Mouse (Mus musculus): ENCODE data around the gene Tcp11l1.

The Tcp11l1 gene

GRCm38 (mm10) chr2:104710670-104711370 is 1.1 kb downstream of the Tcp11l1 start:
- no peak for DNase-seq

- DNase-seq: no peak
Measured at GRCm38 (mm10) chr2:104709786-104710337, 2.1 kb downstream of the Tcp11l1 start.

GRCm38 (mm10) chr2:104704355-104704754 is 7.6 kb downstream of the Tcp11l1 start:
- DNase-seq: no peak

GRCm38 (mm10) chr2:104703158-104703557 is 8.8 kb downstream of the Tcp11l1 start:
- no peak for DNase-seq

- no peak for DNase-seq
Measured at GRCm38 (mm10) chr2:104699659-104700058, 12.3 kb downstream of the Tcp11l1 start.

GRCm38 (mm10) chr2:104692551-104692950 is 19.4 kb downstream of the Tcp11l1 start:
- no peak for DNase-seq

GRCm38 (mm10) chr2:104690720-104691119 is 21.2 kb downstream of the Tcp11l1 start:
- DNase-seq: no peak

GRCm38 (mm10) chr2:104688724-104689123 is 23.2 kb downstream of the Tcp11l1 start:
- DNase-seq: peak; percentile 65

- DNase-seq: no peak
Measured at GRCm38 (mm10) chr2:104688321-104688720, 23.6 kb downstream of the Tcp11l1 start.

GRCm38 (mm10) chr2:104687261-104687660 is 24.7 kb downstream of the Tcp11l1 start:
- no peak for DNase-seq

- peak; percentile 74 for DNase-seq
Measured at GRCm38 (mm10) chr2:104685418-104685817, 26.6 kb downstream of the Tcp11l1 start.

GRCm38 (mm10) chr2:104684771-104685170 is 27.2 kb downstream of the Tcp11l1 start:
- no peak for DNase-seq

GRCm38 (mm10) chr2:104677326-104677725 is 34.6 kb downstream of the Tcp11l1 start:
- no peak for DNase-seq

- DNase-seq: no peak
Measured at GRCm38 (mm10) chr2:104671724-104672123, 40.2 kb downstream of the Tcp11l1 start.

GRCm38 (mm10) chr2:104669122-104669804 is 42.7 kb downstream of the Tcp11l1 start:
- no peak for DNase-seq

GRCm38 (mm10) chr2:104663372-104664100 is 48.4 kb downstream of the Tcp11l1 start:
- DNase-seq: no peak

- no peak for DNase-seq
Measured at GRCm38 (mm10) chr2:104658659-104659058, 53.3 kb downstream of the Tcp11l1 start.

- no peak for DNase-seq
Measured at GRCm38 (mm10) chr2:104615985-104616711, 95.8 kb downstream of the Tcp11l1 start.

GRCm38 (mm10) chr2:104614786-104615185 is 97.2 kb downstream of the Tcp11l1 start:
- DNase-seq: no peak

Data from cerebellum, adult 9-11 months (tissue).